ENCODE assay signal across 15 mouse cellular contexts in genomic region chr7:111070167-111070496, GRCm38 (mm10). TPM values are rescaled to one million over a fixed set of nuclear protein-coding genes. Genes with fewer than 3 reads are reported as not detected.
A peak's percentile ranks its signal among the peaks of the same experiment; 100 is the strongest.
DNase-seq lines count a peak whose midpoint lies in the region; ATAC-seq and TF ChIP-seq lines count a peak whose summit lies in the region.
"Had no signal": no experiment of that assay in that cellular context is flagged by ENCODE, and none has a peak within 500 bp of the region (broad histone marks: within the 10 kb centered on the region; RNA-seq: fewer than 3 reads in every experiment).

No protein-coding gene starts in this region.

- no peak overlapping the region for H3K4me2 ChIP-seq in hindbrain, embryonic 13.5 days
- no peak overlapping the region for H3K4me2 ChIP-seq in hindbrain, embryonic 16.5 days (ENCODE audit: low read length)
- no peak overlapping the region for H3K4me2 ChIP-seq in forebrain, embryonic 15.5 days (replicated peaks)
- H3K4me2 ChIP-seq in liver, embryonic 14.5 days (ENCODE audit: low read depth) = no peak overlapping the region
- H3K4me2 ChIP-seq: embryonic facial prominence, embryonic 13.5 days; heart, embryonic 11.5 days; hindbrain, embryonic 14.5 days had no signal

- H3K9me3 ChIP-seq in hindbrain, embryonic 13.5 days = peaks cover 7% of the 10 kb centered on the region
- peaks cover 9% of the 10 kb centered on the region for H3K9me3 ChIP-seq in hindbrain, embryonic 16.5 days (ENCODE audit: control insufficient read depth, low read length)
- peaks cover 8% of the 10 kb centered on the region for H3K9me3 ChIP-seq in forebrain, embryonic 15.5 days
- H3K9me3 ChIP-seq in liver, embryonic 14.5 days (ENCODE audit: control insufficient read depth, low read length) = peaks cover 6% of the 10 kb centered on the region

- no peak overlapping the region for H3K4me3 ChIP-seq in hindbrain, embryonic 13.5 days
- no peak overlapping the region for H3K4me3 ChIP-seq in hindbrain, embryonic 16.5 days (ENCODE audit: low read length)
- no peak overlapping the region for H3K4me3 ChIP-seq in forebrain, embryonic 15.5 days
- H3K4me3 ChIP-seq in liver, embryonic 14.5 days (ENCODE audit: insufficient read depth in 1 of 2, low read depth in 2 of 2, low read length in 2 of 2) = no peak overlapping the region
- H3K4me3 ChIP-seq: embryonic facial prominence, embryonic 13.5 days had no signal

- TF ChIP-seq CTCF in liver, embryonic 14.5 days (IDR thresholded peaks at IDR 0.05; ENCODE audit: low read depth) = no peak

- TF ChIP-seq EP300 in liver, embryonic 14.5 days (IDR thresholded peaks at IDR 0.05; ENCODE audit: low read depth) = no peak

- H3K4me1 ChIP-seq in hindbrain, embryonic 13.5 days (replicated peaks) = peaks cover 2% of the 10 kb centered on the region; the same call in 1 of the 2 replicates
- H3K4me1 ChIP-seq in hindbrain, embryonic 16.5 days (ENCODE audit: control insufficient read depth, insufficient read depth, low read depth, low read length) = no peaks in the 10 kb centered on the region; the same call in 1 of the 2 replicates
- peaks cover 4% of the 10 kb centered on the region for H3K4me1 ChIP-seq in forebrain, embryonic 15.5 days
- no peaks in the 10 kb centered on the region for H3K4me1 ChIP-seq in liver, embryonic 14.5 days (replicated peaks; ENCODE audit: control insufficient read depth in 2 of 2, insufficient read depth in 2 of 2, low read length in 1 of 2)
- H3K4me1 ChIP-seq: embryonic facial prominence, embryonic 13.5 days had no signal

- 95% methylated on average over 2 of the region's 2 CpGs for WGBS in hindbrain, embryonic 13.5 days
- 93% methylated on average over 2 of the region's 2 CpGs for WGBS in hindbrain, embryonic 16.5 days
- WGBS in forebrain, embryonic 15.5 days = 98% methylated on average over 2 of the region's 2 CpGs
- WGBS in liver, embryonic 14.5 days (ENCODE audit: insufficient replicate concordance) = 94% methylated on average over 2 of the region's 2 CpGs

- peak; percentile 31 for DNase-seq in 416B (ENCODE audit: low read depth)
- DNase-seq in liver, embryonic 14.5 days (ENCODE audit: low read depth in 3 of 3, low spot score in 3 of 3) = no peak
- DNase-seq in adrenal gland, postnatal 36 days = no peak
- no peak for DNase-seq in spleen, adult 12 weeks (ENCODE audit: low spot score)
- DNase-seq in thymus, postnatal 0 days (ENCODE audit: low spot score) = no peak
- DNase-seq: adrenal gland, postnatal 25 days; cerebellum, adult 11-12 months; lung, postnatal 36 days; right cerebral cortex, postnatal 4 days had no signal

- no peak overlapping the region for H3K27ac ChIP-seq in hindbrain, embryonic 13.5 days
- H3K27ac ChIP-seq in hindbrain, embryonic 16.5 days (ENCODE audit: low read depth, low read length) = no peak overlapping the region
- no peak overlapping the region for H3K27ac ChIP-seq in forebrain, embryonic 15.5 days (replicated peaks)
- no peak overlapping the region for H3K27ac ChIP-seq in liver, embryonic 14.5 days
- H3K27ac ChIP-seq: embryonic facial prominence, embryonic 13.5 days; hindbrain, embryonic 14.5 days had no signal

- H3K36me3 ChIP-seq in hindbrain, embryonic 13.5 days = peaks cover 73% of the 10 kb centered on the region
- peaks cover 53% of the 10 kb centered on the region for H3K36me3 ChIP-seq in hindbrain, embryonic 16.5 days (ENCODE audit: control insufficient read depth, insufficient read depth, low read length)
- H3K36me3 ChIP-seq in forebrain, embryonic 15.5 days = peaks cover 75% of the 10 kb centered on the region
- peaks cover 76% of the 10 kb centered on the region for H3K36me3 ChIP-seq in liver, embryonic 14.5 days (replicated peaks; ENCODE audit: control insufficient read depth, insufficient read depth, low read depth)

- no peak overlapping the region for H3K9ac ChIP-seq in hindbrain, embryonic 13.5 days
- no peak overlapping the region for H3K9ac ChIP-seq in hindbrain, embryonic 16.5 days (ENCODE audit: low read depth, low read length)
- H3K9ac ChIP-seq in forebrain, embryonic 15.5 days (replicated peaks) = no peak overlapping the region
- no peak overlapping the region for H3K9ac ChIP-seq in liver, embryonic 14.5 days (replicated peaks)
- H3K9ac ChIP-seq: embryonic facial prominence, embryonic 13.5 days; hindbrain, embryonic 14.5 days had no signal

- peak; percentile 54 for ATAC-seq in hindbrain, embryonic 13.5 days (ENCODE audit: low FRiP score)
- no peak; the same call in 1 of the 2 replicates for ATAC-seq in hindbrain, embryonic 16.5 days
- peak; percentile 31; the same call in 1 of the 2 replicates for ATAC-seq in forebrain, embryonic 15.5 days (replicated peaks)
- peak; percentile 12; the same call in 1 of the 2 replicates for ATAC-seq in liver, embryonic 14.5 days (ENCODE audit: insufficient read depth)

- no peaks in the 10 kb centered on the region for H3K27me3 ChIP-seq in hindbrain, embryonic 13.5 days
- no peaks in the 10 kb centered on the region for H3K27me3 ChIP-seq in hindbrain, embryonic 16.5 days (replicated peaks; ENCODE audit: control insufficient read depth, insufficient read depth, low read length)
- no peaks in the 10 kb centered on the region for H3K27me3 ChIP-seq in forebrain, embryonic 15.5 days
- no peaks in the 10 kb centered on the region for H3K27me3 ChIP-seq in liver, embryonic 14.5 days (ENCODE audit: control insufficient read depth, insufficient read depth, low read length)
- H3K27me3 ChIP-seq: embryonic facial prominence, embryonic 13.5 days had no signal

RNA-seq across cellular contexts. Expression of gene Eif4g2, which starts 12.7 kb away (rescaled TPM):
- polyA plus RNA-seq in hindbrain, embryonic 13.5 days (2015; fragmentation: Nextera tagmentation; extraction: Ambion mirVana) = 1,147 and 1,168 TPM in 2 replicates
- 893 and 1,080 TPM in 2 replicates for polyA plus RNA-seq in hindbrain, embryonic 16.5 days (2015; fragmentation: Nextera tagmentation; extraction: Ambion mirVana)
- 1,139 and 1,168 TPM in 2 replicates for polyA plus RNA-seq in forebrain, embryonic 15.5 days (2015; fragmentation: Nextera tagmentation; extraction: Ambion mirVana)
- 63.6 and 135 TPM in 2 replicates for polyA plus RNA-seq in liver, embryonic 14.5 days (2012; rRNA removed)
- polyA plus RNA-seq in liver, embryonic 14.5 days (2014; fragmentation: Nextera tagmentation; extraction: Ambion mirVana) = 464 and 494 TPM in 2 replicates
- 1,000 to 10,000 TPM; 1,018 to 1,041 TPM for total RNA-seq in adrenal gland, postnatal 36 days (2021)
- polyA plus RNA-seq in thymus, postnatal 0 days (2015; fragmentation: Nextera tagmentation; extraction: Ambion mirVana) = 687 and 746 TPM in 2 replicates

RNA-seq across cellular contexts. Expression of gene Ctr9, which starts 41.4 kb away (rescaled TPM):
- polyA plus RNA-seq in hindbrain, embryonic 13.5 days (2015; fragmentation: Nextera tagmentation; extraction: Ambion mirVana) = 94.3 and 96.9 TPM in 2 replicates
- 63.7 and 72.1 TPM in 2 replicates for polyA plus RNA-seq in hindbrain, embryonic 16.5 days (2015; fragmentation: Nextera tagmentation; extraction: Ambion mirVana)
- polyA plus RNA-seq in forebrain, embryonic 15.5 days (2015; fragmentation: Nextera tagmentation; extraction: Ambion mirVana) = 80.6 and 87.5 TPM in 2 replicates
- polyA plus RNA-seq in liver, embryonic 14.5 days (2012; rRNA removed) = 7.0 and 12.7 TPM in 2 replicates
- polyA plus RNA-seq in liver, embryonic 14.5 days (2014; fragmentation: Nextera tagmentation; extraction: Ambion mirVana) = 20.2 and 22.4 TPM in 2 replicates
- 10 to 100 TPM; 39.6 to 52.4 TPM for total RNA-seq in adrenal gland, postnatal 36 days (2021)
- polyA plus RNA-seq in thymus, postnatal 0 days (2015; fragmentation: Nextera tagmentation; extraction: Ambion mirVana) = 42.2 and 45.3 TPM in 2 replicates
